Mouse (Mus musculus) CH12.LX (cell line): ENCODE data around the gene Cox5b. TPM values are rescaled to one million over a fixed set of nuclear protein-coding genes. Genes with fewer than 3 reads are reported as not detected.

Source experiments
- DNase-seq: peaks from one replicate; pipeline ENCODE4 v3.0.0-alpha.2; 2013; ENCODE audit errors: extremely low read depth
- H3K27ac ChIP-seq: 2 replicates; pipeline ENCODE4 v1.5.1; 2012; ENCODE audit warnings: low read depth, mild to moderate bottlenecking, control low read depth, moderate library complexity; ENCODE audit not compliant: insufficient read depth
- H3K27me3 ChIP-seq: replicated peaks from 2 replicates; pipeline ENCODE3; 2012; ENCODE audit warnings: inconsistent platforms
- H3K36me3 ChIP-seq, 2 experiments: replicated peaks in 1 of 2; 2 replicates each; pipeline versions ENCODE3 to v1.6.1; 2012; ENCODE audit warnings: inconsistent platforms in 1 of 2, low read length in 1 of 2, mild to moderate bottlenecking in 1 of 2, mixed read lengths in 1 of 2, moderate library complexity in 1 of 2; ENCODE audit not compliant: control insufficient read depth in 1 of 2, insufficient read depth in 1 of 2
- H3K4me1 ChIP-seq, 2 experiments: 2 replicates each; pipeline ENCODE4 v1.6.1; 2012; ENCODE audit warnings: inconsistent platforms in 1 of 2, moderate library complexity in 1 of 2; ENCODE audit not compliant: insufficient read depth in 2 of 2, control insufficient read depth in 1 of 2
- H3K4me2 ChIP-seq: 2 replicates; pipeline ENCODE4 v1.6.1; 2012; ENCODE audit warnings: low read depth, mild to moderate bottlenecking, control low read depth; ENCODE audit not compliant: poor library complexity, insufficient read depth, severe bottlenecking
- H3K4me3 ChIP-seq, 3 experiments: fragments of 150-350 bp in 1 of 3; sonication (generic) in 1 of 3; replicated peaks in 1 of 3; 2 replicates each; pipeline versions ENCODE3 to v1.5.1; 2011 to 2012; ENCODE audit warnings: low read depth in 2 of 3, low read length in 2 of 3, mild to moderate bottlenecking in 2 of 3, moderate library complexity in 2 of 3, control low read depth in 1 of 3, improper control_type of control experiment in 1 of 3, inconsistent platforms in 1 of 3, mixed read lengths in 1 of 3; ENCODE audit not compliant: poor library complexity in 1 of 3
- H3K79me2 ChIP-seq: replicated peaks from 2 replicates; pipeline ENCODE4 v1.6.1; 2012; ENCODE audit warnings: mild to moderate bottlenecking, moderate library complexity; ENCODE audit not compliant: control insufficient read depth, poor library complexity, insufficient read depth, severe bottlenecking; ENCODE audit errors: extremely low read depth
- H3K9ac ChIP-seq: 2 replicates; pipeline ENCODE4 v1.6.1; 2012; ENCODE audit warnings: low read depth, mild to moderate bottlenecking, control low read depth, moderate library complexity; ENCODE audit not compliant: insufficient read depth
- H3K9me3 ChIP-seq: replicated peaks from 2 replicates; pipeline ENCODE3; 2012; ENCODE audit warnings: low read length, inconsistent platforms, mixed read lengths
- EP300 ChIP-seq: IDR thresholded peaks from 2 replicates; pipeline ENCODE4 v1.6.1; 2011; ENCODE audit warnings: low read length, improper control_type of control experiment
- JUN ChIP-seq: IDR thresholded peaks from 2 replicates; pipeline ENCODE4 v1.6.1; 2011; ENCODE audit warnings: low read depth, mild to moderate bottlenecking, low read length, improper control_type of control experiment, moderate library complexity; ENCODE audit not compliant: insufficient read depth
- KAT2A ChIP-seq: IDR thresholded peaks from 2 replicates; pipeline ENCODE4 v1.6.1; 2012; ENCODE audit warnings: low read length, improper control_type of control experiment, inconsistent platforms; ENCODE audit not compliant: insufficient replicate concordance
- MAX ChIP-seq: IDR thresholded peaks from 2 replicates; pipeline ENCODE4 v1.6.1; 2011; ENCODE audit warnings: low read length, improper control_type of control experiment
- MAZ ChIP-seq: IDR thresholded peaks from 2 replicates; pipeline ENCODE4 v1.6.1; 2012; ENCODE audit warnings: low read depth, mild to moderate bottlenecking, inconsistent platforms, low read length, improper control_type of control experiment, moderate library complexity
- NELFE ChIP-seq: IDR thresholded peaks from 2 replicates; pipeline ENCODE4 v1.6.1; 2011; ENCODE audit warnings: low read depth, low read length, improper control_type of control experiment
- PAX5 ChIP-seq: IDR thresholded peaks from 2 replicates; pipeline ENCODE4 v1.6.1; 2012; ENCODE audit warnings: low read length, inconsistent platforms, mixed read lengths
- RAD21 ChIP-seq: IDR thresholded peaks from 2 replicates; pipeline ENCODE4 v1.6.1; 2011; ENCODE audit warnings: low read depth, mild to moderate bottlenecking, low read length, improper control_type of control experiment, moderate library complexity
- TBP ChIP-seq: conservative IDR thresholded peaks from 2 replicates; pipeline ENCODE4 v1.6.1; 2011; ENCODE audit warnings: low read depth, low read length, improper control_type of control experiment
- TCF12 ChIP-seq: IDR thresholded peaks from 2 replicates; pipeline ENCODE4 v1.6.1; 2014; ENCODE audit warnings: low read depth, mild to moderate bottlenecking, inconsistent platforms, low read length, improper control_type of control experiment
- USF2 ChIP-seq: conservative IDR thresholded peaks from 2 replicates; pipeline ENCODE4 v1.6.1; 2011; ENCODE audit warnings: low read depth, low read length, improper control_type of control experiment
- dilution Hi-C: fragments of 300-500 bp; cut with MboI; formaldehyde crosslinking; loops from 2 replicates; pipeline ENCODE4 v1.14.3; 2020; ENCODE audit warnings: low sequenced_read_pairs; ENCODE audit not compliant: extremely low pct_unique_long_range_greater_than_20kb, extremely low pct_ligation_motif_present
- in situ Hi-C: fragments of 300-500 bp; cut with MboI; formaldehyde crosslinking; loops from 3 replicates; pipeline ENCODE4 v1.14.3; 2019; ENCODE audit warnings: low sequenced_read_pairs, low pct_ligation_motif_present, low pct_unique_long_range_greater_than_20kb, mixed read lengths
- polyA plus RNA-seq: library from polyadenylated mRNA; unstranded; fragments of >175 nt; gene quantifications from 2 replicates; pipeline ENCODE4 v1.2.1, GENCODE M21; 2012; ENCODE audit warnings: low read depth; ENCODE audit not compliant: insufficient read length
- total RNA-seq, 2 experiments: library from RNA; depleted of rRNA; stranded (reverse); fragments of 300-350 nt in 1 of 2; fragments of >200 nt in 1 of 2; gene quantifications; 2 replicates each; pipeline ENCODE4 v1.2.3; 2012 to 2014

Gene Cox5b
- total and polyA plus RNA-seq, 3 experiments, result 448 to 599 (median 504) TPM

GRCm38 (mm10) chr1:36643957-36644614 lies 47.2 kb upstream of the Cox5b start:
- Histone ChIP-seq H3K27ac (no peak overlapping the region), H3K4me2 (no peak overlapping the region), H3K36me3 (no peaks in the 10 kb centered on the region), H3K4me3 (no peak overlapping the region), H3K9me3 (no peaks in the 10 kb centered on the region), H3K79me2 (no peaks in the 10 kb centered on the region), H3K4me1 (peaks cover 15 to 26% of the 10 kb centered on the region in 2 experiments; a peak in 3 of 4 replicates), H3K9ac (no peak overlapping the region), H3K27me3 (no peaks in the 10 kb centered on the region)
- no peak for DNase-seq
- dilution Hi-C loops (no loop called here), in situ Hi-C loops (no loop called here)
- no peak for TF ChIP-seq EP300

DNA sequence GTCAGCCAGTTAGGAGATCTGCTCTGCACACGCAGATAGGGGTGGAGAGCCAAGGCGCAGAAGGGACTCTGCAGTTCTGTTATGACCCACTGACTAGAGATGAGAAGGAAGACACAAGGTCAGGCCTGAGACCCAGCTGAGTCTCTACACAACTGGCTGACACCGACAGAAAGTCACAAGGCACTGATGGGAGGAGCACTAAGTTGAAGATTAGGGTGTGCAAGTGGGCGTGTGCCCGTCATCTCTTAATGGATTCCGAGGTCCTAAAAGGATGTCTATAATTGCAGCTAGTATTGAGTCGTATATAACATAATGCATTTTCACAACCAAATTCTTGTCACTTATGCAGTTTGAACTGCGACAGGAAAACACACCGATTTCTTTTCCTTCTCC lies 46.6 kb upstream of the Cox5b start:
- no peak overlapping the region for H3K27ac ChIP-seq
- no peaks in the 10 kb centered on the region for H3K27me3 ChIP-seq
- no peak for DNase-seq
- H3K4me1 ChIP-seq, result peaks cover 15 to 26% of the 10 kb centered on the region in 2 experiments; a peak in 3 of 4 replicates
- dilution Hi-C loops, result no loop called here
- H3K79me2 ChIP-seq, result no peaks in the 10 kb centered on the region
- no peak overlapping the region for H3K4me3 ChIP-seq
- no peaks in the 10 kb centered on the region for H3K36me3 ChIP-seq
- in situ Hi-C loops, result no loop called here
- TF ChIP-seq USF2 (no peak), RAD21 (no peak), MAX (no peak), NELFE (no peak), PAX5 (no peak), EP300 (no peak), TBP (no peak)
- TF ChIP-seq, all 38 proteins: peak for 0
- Histone ChIP-seq H3K9me3 (no peaks in the 10 kb centered on the region), H3K4me2 (no peak overlapping the region), H3K9ac (no peak overlapping the region)

GRCm38 (mm10) chr1:36646285-36646684 lies 45.0 kb upstream of the Cox5b start:
- no peak for TF ChIP-seq JUN
- no peak for TF ChIP-seq TCF12
- TF ChIP-seq MAZ, result no peak
- TF ChIP-seq KAT2A, result no peak
- TF ChIP-seq, all 38 proteins: peak for 0
- no peaks in the 10 kb centered on the region for H3K79me2 ChIP-seq
- H3K9me3 ChIP-seq, result no peaks in the 10 kb centered on the region
- no peak overlapping the region for H3K4me2 ChIP-seq
- dilution Hi-C loops (no loop called here), in situ Hi-C loops (no loop called here)
- no peak overlapping the region for H3K27ac ChIP-seq
- peaks cover 12 to 18% of the 10 kb centered on the region in 2 experiments; a peak in 3 of 4 replicates for H3K4me1 ChIP-seq
- H3K9ac ChIP-seq, result no peak overlapping the region
- no peaks in the 10 kb centered on the region for H3K27me3 ChIP-seq
- H3K36me3 ChIP-seq, result no peaks in the 10 kb centered on the region
- no peak for DNase-seq
- H3K4me3 ChIP-seq, result no peak overlapping the region
